In genomic region chr17:8223225-8223624, GRCm38 (mm10) we compare ENCODE assay signal across 28 mouse cellular contexts. TPM values are rescaled to one million over a fixed set of nuclear protein-coding genes. Genes with fewer than 3 reads are reported as not detected.
DNase-seq lines count a peak whose midpoint lies in the region; ATAC-seq and TF ChIP-seq lines count a peak whose summit lies in the region.
"Had no signal": no experiment of that assay in that cellular context is flagged by ENCODE, and none has a peak within 500 bp of the region (broad histone marks: within the 10 kb centered on the region; RNA-seq: fewer than 3 reads in every experiment).

No protein-coding gene starts in this region.

- no peak overlapping the region for H3K4me2 ChIP-seq in midbrain, embryonic 11.5 days
- no peak overlapping the region for H3K4me2 ChIP-seq in midbrain, embryonic 15.5 days
- H3K4me2 ChIP-seq: forebrain, embryonic 13.5 days; heart, embryonic 11.5 days; hindbrain, embryonic 12.5 days; hindbrain, embryonic 15.5 days had no signal

- H3K27ac ChIP-seq in midbrain, embryonic 11.5 days (ENCODE audit: low read depth, low read length), result no peak overlapping the region
- no peak overlapping the region for H3K27ac ChIP-seq in midbrain, embryonic 15.5 days
- H3K27ac ChIP-seq: forebrain, embryonic 10.5 days; forebrain, embryonic 13.5 days; hindbrain, embryonic 12.5 days; hindbrain, embryonic 15.5 days had no signal

- H3K4me1 ChIP-seq in midbrain, embryonic 11.5 days (ENCODE audit: control insufficient read depth, insufficient read depth, low read length), result no peaks in the 10 kb centered on the region
- no peaks in the 10 kb centered on the region for H3K4me1 ChIP-seq in midbrain, embryonic 15.5 days
- H3K4me1 ChIP-seq: forebrain, embryonic 10.5 days; forebrain, embryonic 13.5 days; hindbrain, embryonic 12.5 days; hindbrain, embryonic 15.5 days had no signal

- no peaks in the 10 kb centered on the region for H3K27me3 ChIP-seq in midbrain, embryonic 11.5 days (ENCODE audit: control insufficient read depth, insufficient read depth, low read length)
- H3K27me3 ChIP-seq in midbrain, embryonic 15.5 days (replicated peaks), result no peaks in the 10 kb centered on the region
- H3K27me3 ChIP-seq: forebrain, embryonic 13.5 days; hindbrain, embryonic 12.5 days; hindbrain, embryonic 15.5 days had no signal

- no peak overlapping the region for H3K4me3 ChIP-seq in midbrain, embryonic 11.5 days (ENCODE audit: low read depth, low read length)
- H3K4me3 ChIP-seq in midbrain, embryonic 15.5 days, result no peak overlapping the region
- H3K4me3 ChIP-seq: forebrain, embryonic 10.5 days; forebrain, embryonic 13.5 days; hindbrain, embryonic 12.5 days; hindbrain, embryonic 15.5 days had no signal

- TF ChIP-seq CTCF in brain, embryonic 14.5 days (IDR thresholded peaks at IDR 0.05; ENCODE audit: borderline replicate concordance, extremely low read depth, insufficient read depth, insufficient read length), result no peak

- 94% methylated on average over 10 of the region's 10 CpGs for WGBS in midbrain, embryonic 11.5 days
- 89% methylated on average over 10 of the region's 10 CpGs for WGBS in midbrain, embryonic 15.5 days

- intact Hi-C loops in left cerebral cortex, postnatal 25 days (cut with DNase I), result no loop called here

- H3K9ac ChIP-seq in midbrain, embryonic 11.5 days (ENCODE audit: low read length), result no peak overlapping the region
- H3K9ac ChIP-seq in midbrain, embryonic 15.5 days, result no peak overlapping the region
- H3K9ac ChIP-seq: forebrain, embryonic 13.5 days; hindbrain, embryonic 12.5 days; hindbrain, embryonic 15.5 days had no signal

- peak; percentile 34 to 40 for DNase-seq in cerebellum, postnatal 10 days
- DNase-seq in cerebellum, adult 9-10 months, result no peak
- DNase-seq in midbrain, embryonic 11.5 days (ENCODE audit: low spot score, missing footprints), result peak; percentile 6
- peak; percentile 16 for DNase-seq in brain, embryonic 14.5 days (ENCODE audit: low read depth)
- no peak for DNase-seq in left cerebral cortex, postnatal 25 days (ENCODE audit: low spot score in 2 of 2)
- no peak for DNase-seq in right cerebral cortex, postnatal 4 days
- DNase-seq: adrenal gland, adult 2 months; adrenal gland, postnatal 14 days; cerebellum, adult 9-11 months; gastrocnemius, postnatal 14 days; heart, adult 11 months had no signal

- no peaks in the 10 kb centered on the region for H3K36me3 ChIP-seq in midbrain, embryonic 11.5 days (ENCODE audit: control insufficient read depth, insufficient read depth, low read length)
- no peaks in the 10 kb centered on the region for H3K36me3 ChIP-seq in midbrain, embryonic 15.5 days (replicated peaks)
- H3K36me3 ChIP-seq: forebrain, embryonic 10.5 days; G1E; hindbrain, embryonic 12.5 days; hindbrain, embryonic 15.5 days had no signal

- no peak for ATAC-seq in midbrain, embryonic 11.5 days (ENCODE audit: low FRiP score)
- no peak for ATAC-seq in midbrain, embryonic 15.5 days (replicated peaks)
- ATAC-seq: forebrain, embryonic 13.5 days; forebrain, embryonic 16.5 days had no signal

- no peak for TF ChIP-seq POLR2A in brain, embryonic 14.5 days (IDR thresholded peaks at IDR 0.05; ENCODE audit: borderline replicate concordance, extremely low read depth, insufficient read depth, insufficient read length, poor library complexity, severe bottlenecking)

- H3K9me3 ChIP-seq in midbrain, embryonic 11.5 days (ENCODE audit: control insufficient read depth, low read length), result no peaks in the 10 kb centered on the region
- H3K9me3 ChIP-seq in midbrain, embryonic 15.5 days, result no peaks in the 10 kb centered on the region
- H3K9me3 ChIP-seq: forebrain, embryonic 10.5 days; forebrain, embryonic 13.5 days; G1E; hindbrain, embryonic 12.5 days; hindbrain, embryonic 15.5 days had no signal

RNA-seq across cellular contexts. Expression of gene Ccr6, which starts 12.6 kb away (rescaled TPM):
- 0.11 TPM in 1 of 2 replicates, not detected in the other for polyA plus RNA-seq in midbrain, embryonic 11.5 days (2014; fragmentation: Nextera tagmentation; extraction: Ambion mirVana)
- polyA plus RNA-seq in midbrain, embryonic 15.5 days (2015; fragmentation: Nextera tagmentation; extraction: Ambion mirVana), result not detected in 2 replicates
- not detected in 2 replicates for polyA plus RNA-seq in brain, embryonic 14.5 days (2012; rRNA removed)
- not detected for total RNA-seq in left cerebral cortex, postnatal 25 days (2021)
- total RNA-seq: adrenal gland, adult 2 months; adrenal gland, postnatal 14 days; adrenal gland, postnatal 4 days; G1E; gastrocnemius, adult 18-20 months; gastrocnemius, postnatal 14 days; gastrocnemius, postnatal 4 days; heart, postnatal 25 days; hematopoietic stem cell, adult 5-6 weeks had no signal
- polyA plus RNA-seq: embryonic facial prominence, embryonic 11.5 days; embryonic facial prominence, embryonic 14.5 days; forebrain, embryonic 10.5 days; forebrain, embryonic 13.5 days; forebrain, embryonic 16.5 days; G1E; heart, embryonic 11.5 days; heart, embryonic 14.5 days; heart, postnatal 0 days; hindbrain, embryonic 12.5 days; hindbrain, embryonic 15.5 days had no signal

RNA-seq across cellular contexts. Expression of gene Fgfr1op, which starts 57.9 kb away (rescaled TPM):
- 61.3 and 62.3 TPM in 2 replicates for polyA plus RNA-seq in midbrain, embryonic 11.5 days (2014; fragmentation: Nextera tagmentation; extraction: Ambion mirVana)
- polyA plus RNA-seq in midbrain, embryonic 15.5 days (2015; fragmentation: Nextera tagmentation; extraction: Ambion mirVana), result 25.3 and 26.4 TPM in 2 replicates
- polyA plus RNA-seq in brain, embryonic 14.5 days (2012; rRNA removed), result 14.1 and 14.6 TPM in 2 replicates
- total RNA-seq in left cerebral cortex, postnatal 25 days (2021), result 10 to 100 TPM; 19.5 to 21.5 TPM

RNA-seq across cellular contexts. Expression of gene Mpc1, which starts 59.5 kb away (rescaled TPM):
- 100 and 102 TPM in 2 replicates for polyA plus RNA-seq in midbrain, embryonic 11.5 days (2014; fragmentation: Nextera tagmentation; extraction: Ambion mirVana)
- polyA plus RNA-seq in midbrain, embryonic 15.5 days (2015; fragmentation: Nextera tagmentation; extraction: Ambion mirVana), result 263 and 274 TPM in 2 replicates
- 141 and 162 TPM in 2 replicates for polyA plus RNA-seq in brain, embryonic 14.5 days (2012; rRNA removed)
- total RNA-seq in left cerebral cortex, postnatal 25 days (2021), result 100 to 1,000 TPM; 183 to 190 TPM

Comparison
In these comparisons a context has a peak if more than half of its experiments do, and no peak if none do; other contexts are left out.
1. DNase-seq: peak in cerebellum, postnatal 10 days (2 of 2), midbrain, embryonic 11.5 days (single experiment) and brain, embryonic 14.5 days (single experiment); none in cerebellum, adult 9-10 months (single experiment), left cerebral cortex, postnatal 25 days (0 of 2) and right cerebral cortex, postnatal 4 days (single experiment).